Mouse (Mus musculus) embryonic facial prominence, embryonic 15.5 days (tissue): ENCODE results near the gene Serpinb6b. TPM values are rescaled to one million over a fixed set of nuclear protein-coding genes. Genes with fewer than 3 reads are reported as not detected.

Experiments
- ATAC-seq: fragments of 200-750 bp; cut with Nextera tagmentation; 2 replicates; pipeline ENCODE4 v1.8.0; 2017; ENCODE audit warnings: low read depth, moderate TSS enrichment; ENCODE audit not compliant: insufficient number of reproducible peaks, low FRiP score, low TSS enrichment
- H3K27ac ChIP-seq: fragments of 300-500 bp; sonication (generic); replicated peaks from 2 replicates; pipeline ENCODE4 v1.5.1; 2015; ENCODE audit warnings: mild to moderate bottlenecking, inconsistent platforms
- H3K27me3 ChIP-seq: fragments of 300-500 bp; sonication (generic); 2 replicates; pipeline ENCODE4 v1.6.1; 2015; ENCODE audit warnings: inconsistent platforms
- H3K36me3 ChIP-seq: fragments of 300-500 bp; sonication (generic); 2 replicates; pipeline ENCODE4 v1.6.1; 2015; ENCODE audit warnings: mild to moderate bottlenecking, inconsistent platforms
- H3K4me1 ChIP-seq: fragments of 300-500 bp; sonication (generic); 2 replicates; pipeline ENCODE4 v1.6.1; 2015; ENCODE audit warnings: inconsistent platforms
- H3K4me2 ChIP-seq: fragments of 300-500 bp; sonication (generic); replicated peaks from 2 replicates; pipeline ENCODE4 v1.6.1; 2015; ENCODE audit warnings: mild to moderate bottlenecking, inconsistent platforms
- H3K4me3 ChIP-seq: fragments of 300-500 bp; sonication (generic); replicated peaks from 2 replicates; pipeline ENCODE4 v1.5.1; 2015; ENCODE audit warnings: mild to moderate bottlenecking, inconsistent platforms
- H3K9ac ChIP-seq: fragments of 300-500 bp; sonication (generic); 2 replicates; pipeline ENCODE4 v1.6.1; 2015; ENCODE audit warnings: inconsistent platforms
- H3K9me3 ChIP-seq: fragments of 300-500 bp; sonication (generic); replicated peaks from 2 replicates; pipeline ENCODE4 v1.6.1; 2016; ENCODE audit warnings: inconsistent platforms
- WGBS: fragments of 180-500 bp; shearing (Covaris S2); methylation state at CpG from one replicate; pipeline ENCODE4 v1.1.7; 2015; 5-methylcytosine and 5-hydroxymethylcytosine counted together
- polyA plus RNA-seq: library from polyadenylated mRNA; unstranded; fragments of >200 nt; fragmentation: Nextera tagmentation; extraction: Ambion mirVana; gene quantifications from 2 replicates; pipeline ENCODE4 v1.2.1, GENCODE M21; 2015

The Serpinb6b gene
- polyA plus RNA-seq, 1 experiment from 2014 or later, result 2.3 TPM

DNA sequence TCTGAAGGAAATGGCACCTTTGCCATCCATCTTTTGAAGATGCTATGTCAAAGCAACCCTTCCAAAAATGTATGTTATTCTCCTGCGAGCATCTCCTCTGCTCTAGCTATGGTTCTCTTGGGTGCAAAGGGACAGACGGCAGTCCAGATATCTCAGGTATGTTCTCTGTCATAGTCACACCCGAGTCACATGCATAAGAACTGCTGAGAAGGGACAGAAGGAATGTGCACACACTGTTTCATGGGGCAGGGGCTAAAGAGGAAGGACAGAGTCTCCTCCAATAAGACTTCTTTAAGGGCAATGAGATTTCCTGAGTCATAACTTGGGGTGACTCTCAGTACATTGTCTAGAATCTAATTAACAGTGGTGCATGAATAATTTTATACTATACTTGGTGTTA is 41.5 kb downstream of the Serpinb6b start:
- no peak overlapping the region for H3K27ac ChIP-seq
- H3K4me1 ChIP-seq, result peaks cover 4% of the 10 kb centered on the region; the same call in 1 of the 2 replicates
- WGBS, result 82% methylated on average over 3 of the region's 3 CpGs
- H3K9ac ChIP-seq, result no peak overlapping the region
- H3K4me2 ChIP-seq, result no peak overlapping the region
- H3K9me3 ChIP-seq, result no peaks in the 10 kb centered on the region
- no peak for ATAC-seq
- H3K36me3 ChIP-seq, result no peaks in the 10 kb centered on the region
- no peak overlapping the region for H3K4me3 ChIP-seq
- no peaks in the 10 kb centered on the region for H3K27me3 ChIP-seq

DNA sequence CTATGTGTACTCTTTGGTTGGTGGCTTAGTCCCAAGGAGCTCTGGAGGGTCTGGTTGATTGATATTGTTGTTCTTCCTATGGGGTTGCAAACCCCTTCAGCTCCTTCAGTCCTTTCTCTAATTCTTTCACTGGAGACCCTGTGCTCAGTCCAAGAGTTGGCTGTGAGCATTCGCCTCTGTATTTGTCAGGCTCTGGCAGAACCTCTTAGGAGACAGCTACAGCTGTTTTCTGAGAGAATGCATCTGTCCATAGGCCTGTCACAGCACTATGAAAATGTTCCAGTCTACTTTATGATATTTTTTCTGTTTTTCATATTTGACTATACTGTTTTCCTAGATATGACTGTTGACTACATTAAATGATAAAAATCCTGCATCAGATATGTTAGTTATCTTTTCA is 47.4 kb downstream of the Serpinb6b start:
- no peak for ATAC-seq
- H3K36me3 ChIP-seq, result no peaks in the 10 kb centered on the region
- WGBS, result 63% methylated on average over 1 of the region's 1 CpGs
- H3K9ac ChIP-seq, result no peak overlapping the region
- no peaks in the 10 kb centered on the region for H3K27me3 ChIP-seq
- H3K4me1 ChIP-seq, result no peaks in the 10 kb centered on the region
- H3K9me3 ChIP-seq, result no peaks in the 10 kb centered on the region
- no peak overlapping the region for H3K4me3 ChIP-seq
- no peak overlapping the region for H3K27ac ChIP-seq
- H3K4me2 ChIP-seq, result no peak overlapping the region

DNA sequence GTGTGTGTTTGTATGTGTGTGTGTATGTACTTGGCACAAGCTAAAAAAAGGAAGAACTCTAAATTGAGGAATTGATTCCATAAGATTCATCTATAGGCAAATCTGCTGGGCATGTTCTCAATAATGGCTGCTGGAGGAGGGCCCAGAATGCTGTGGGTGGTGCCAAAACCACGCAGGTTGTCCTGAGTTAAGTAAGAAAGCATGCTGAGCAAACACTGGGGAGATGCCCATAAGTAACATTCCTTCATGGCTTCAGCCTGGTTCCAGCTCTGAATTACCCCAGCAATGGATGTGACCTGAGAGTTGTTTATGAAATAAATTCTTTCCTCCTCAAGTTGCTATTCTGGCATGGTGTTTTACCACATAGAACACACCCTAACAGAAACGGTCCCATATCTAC is 48.3 kb downstream of the Serpinb6b start:
- 0 out of 2 replicates have a peak, but pooled peaks have one; percentile 15 for ATAC-seq
- no peak overlapping the region for H3K4me3 ChIP-seq
- no peaks in the 10 kb centered on the region for H3K9me3 ChIP-seq
- H3K9ac ChIP-seq, result no peak overlapping the region
- no peak overlapping the region for H3K4me2 ChIP-seq
- H3K27me3 ChIP-seq, result no peaks in the 10 kb centered on the region
- 44% methylated on average over 2 of the region's 2 CpGs for WGBS
- H3K4me1 ChIP-seq, result no peaks in the 10 kb centered on the region
- H3K36me3 ChIP-seq, result no peaks in the 10 kb centered on the region
- no peak overlapping the region for H3K27ac ChIP-seq

DNA sequence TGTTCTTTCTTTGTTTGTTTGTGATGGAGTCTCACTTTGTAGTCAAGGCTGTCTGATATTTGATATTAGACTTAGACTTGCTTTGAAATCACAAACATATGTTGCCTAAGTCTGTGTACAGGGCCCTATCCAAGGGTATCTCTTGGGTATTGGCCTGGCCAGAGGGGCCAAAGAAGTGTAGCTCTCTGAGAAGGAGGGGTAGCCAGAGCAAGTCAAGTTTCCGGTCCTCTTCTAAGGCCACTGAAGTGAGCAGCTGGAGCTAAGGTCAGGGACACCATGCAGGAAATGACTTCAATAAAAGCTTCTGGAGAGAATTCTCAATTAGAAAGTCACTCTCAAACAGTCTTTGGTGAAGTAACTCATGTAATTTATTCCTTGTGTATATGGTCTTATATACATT is 57.4 kb downstream of the Serpinb6b start:
- Histone ChIP-seq H3K4me2 (no peak overlapping the region), H3K27me3 (no peaks in the 10 kb centered on the region), H3K9me3 (no peaks in the 10 kb centered on the region), H3K9ac (no peak overlapping the region), H3K36me3 (no peaks in the 10 kb centered on the region), H3K4me3 (no peak overlapping the region), H3K27ac (no peak overlapping the region), H3K4me1 (no peaks in the 10 kb centered on the region)
- ATAC-seq, result no peak
- 78% methylated on average over 1 of the region's 1 CpGs for WGBS

DNA sequence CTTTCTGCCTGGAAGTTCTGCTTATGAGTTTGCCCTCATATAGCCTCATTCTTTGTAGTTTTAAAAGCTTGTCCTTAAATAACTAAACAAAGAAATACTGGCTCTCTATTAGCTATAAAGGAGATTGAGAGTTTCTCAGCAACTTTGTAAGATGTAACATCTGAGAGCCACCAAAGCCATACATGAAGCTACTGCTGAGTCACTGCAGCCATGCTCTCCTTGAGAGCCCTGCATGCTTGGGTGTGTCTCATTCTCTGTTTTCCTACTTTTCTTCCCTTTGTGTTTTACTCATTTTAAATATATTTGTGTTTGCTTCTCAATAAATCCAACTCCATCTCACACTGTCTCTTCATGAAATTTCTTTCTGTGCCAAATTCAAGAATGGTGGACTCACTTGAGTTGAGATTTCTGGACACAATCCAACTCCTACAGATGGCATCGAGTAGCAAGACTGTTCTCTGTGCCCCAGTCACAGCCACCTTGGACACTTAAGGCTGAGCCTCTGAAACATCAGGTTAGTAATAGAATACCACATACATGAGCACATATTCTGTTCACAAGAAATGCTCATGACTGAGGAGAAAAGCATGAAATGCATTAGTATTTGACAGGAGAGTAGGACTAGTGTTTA is 61.5 kb downstream of the Serpinb6b start:
- Histone ChIP-seq H3K36me3 (no peaks in the 10 kb centered on the region), H3K27ac (no peak overlapping the region), H3K27me3 (no peaks in the 10 kb centered on the region), H3K9me3 (no peaks in the 10 kb centered on the region), H3K9ac (no peak overlapping the region), H3K4me2 (no peak overlapping the region), H3K4me3 (no peak overlapping the region), H3K4me1 (no peaks in the 10 kb centered on the region)
- WGBS, result 59% methylated on average over 1 of the region's 1 CpGs
- ATAC-seq, result no peak

DNA sequence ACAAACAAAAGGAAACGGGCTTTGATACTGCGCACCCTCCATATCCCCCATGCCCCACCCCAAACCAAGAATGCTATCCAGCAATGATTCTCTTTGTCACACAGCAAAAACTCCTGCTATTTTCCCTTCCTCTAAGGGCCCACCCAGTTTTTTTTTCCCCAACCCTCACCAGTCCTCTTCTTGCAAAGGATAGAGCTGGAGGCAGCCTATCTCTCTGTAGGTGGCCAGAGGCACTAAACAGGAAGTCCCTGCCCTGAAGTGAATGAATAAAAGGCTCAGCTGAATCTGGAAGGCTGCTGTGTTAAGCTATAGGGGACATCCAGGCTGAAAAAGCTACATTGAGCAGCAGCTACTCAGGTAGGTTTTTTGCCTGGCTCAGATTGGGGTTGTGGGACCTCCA is 62.2 kb downstream of the Serpinb6b start, which contains the start of gene Serpinb9b:
Gene Serpinb9b, plus strand, starts transcription at position 173 of the 400 bp plus-strand sequence.
- Histone ChIP-seq H3K4me3 (no peak within 1 kb of the TSS), H3K4me2 (no peak within 1 kb of the TSS), H3K4me1 (no peaks in the 10 kb centered on the region), H3K27me3 (no peaks in the 10 kb centered on the region), H3K36me3 (no peaks in the 10 kb centered on the region), H3K27ac (no peak within 1 kb of the TSS), H3K9ac (no peak within 1 kb of the TSS), H3K9me3 (no peaks in the 10 kb centered on the region)
- 74% methylated on average over 2 of the region's 2 CpGs for WGBS
- no peak for ATAC-seq

DNA sequence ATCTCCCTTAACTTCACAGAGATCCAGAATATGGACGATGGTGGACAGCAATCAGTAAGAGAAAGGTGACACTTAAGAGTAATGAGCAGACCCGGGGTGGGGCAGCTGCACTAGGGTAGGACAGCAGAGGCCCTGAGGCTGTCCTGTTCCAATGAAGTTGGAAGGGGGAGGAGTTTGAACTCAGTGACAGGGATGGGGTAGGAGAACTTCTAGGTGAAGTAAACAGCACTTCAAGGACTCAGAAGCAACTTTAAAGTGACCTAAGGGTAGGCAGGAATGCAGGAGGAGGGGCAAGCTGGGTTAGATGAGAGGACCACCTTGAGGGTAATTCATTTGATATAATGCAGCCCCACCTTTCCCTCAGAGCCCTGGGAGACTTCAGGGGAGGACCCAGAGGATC is 63.1 kb downstream of the Serpinb6b start:
- no peaks in the 10 kb centered on the region for H3K36me3 ChIP-seq
- no peaks in the 10 kb centered on the region for H3K4me1 ChIP-seq
- 40% methylated on average over 2 of the region's 2 CpGs for WGBS
- H3K9me3 ChIP-seq, result no peaks in the 10 kb centered on the region
- H3K4me3 ChIP-seq, result no peak overlapping the region
- H3K9ac ChIP-seq, result no peak overlapping the region
- no peak for ATAC-seq
- no peak overlapping the region for H3K4me2 ChIP-seq
- no peak overlapping the region for H3K27ac ChIP-seq
- H3K27me3 ChIP-seq, result no peaks in the 10 kb centered on the region

DNA sequence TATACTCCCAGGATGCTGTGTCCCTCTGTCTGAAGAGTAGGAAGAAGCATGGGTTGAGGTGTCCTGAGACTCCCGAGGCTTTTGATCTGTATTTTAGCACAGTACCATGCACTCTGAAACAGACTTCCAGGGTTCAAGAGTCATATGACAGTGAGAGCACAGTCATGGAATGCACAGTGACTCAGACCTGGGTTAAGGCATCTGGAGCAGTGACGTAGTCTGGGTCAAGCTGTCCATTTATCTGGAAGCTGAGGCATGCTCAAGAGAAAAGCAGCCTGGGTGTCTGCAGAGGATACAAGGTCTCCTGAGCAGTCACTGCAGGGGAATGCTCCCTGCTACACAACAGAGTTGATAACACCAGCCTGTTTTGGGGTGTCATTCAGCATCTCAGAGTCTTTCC is 63.5 kb downstream of the Serpinb6b start:
- Histone ChIP-seq H3K36me3 (no peaks in the 10 kb centered on the region), H3K9ac (no peak overlapping the region), H3K4me2 (no peak overlapping the region), H3K4me1 (no peaks in the 10 kb centered on the region), H3K27me3 (no peaks in the 10 kb centered on the region), H3K4me3 (no peak overlapping the region), H3K27ac (no peak overlapping the region), H3K9me3 (no peaks in the 10 kb centered on the region)
- 71% methylated on average over 2 of the region's 2 CpGs for WGBS
- no peak; the same call in 1 of the 2 replicates for ATAC-seq

Other genes with a start within 250 kb of the Serpinb6b start
- 7.6 and 10.9 TPM in 2 replicates for gene Mylk4, start 181.3 kb upstream of the Serpinb6b start, polyA plus RNA-seq
- gene Wrnip1, start 163.2 kb upstream of the Serpinb6b start, polyA plus RNA-seq, result 31.6 and 39.4 TPM in 2 replicates
- not detected in 2 replicates for gene D930007J09Rik, start 162.4 kb upstream of the Serpinb6b start, polyA plus RNA-seq
- 31.7 and 35.8 TPM in 2 replicates for gene Serpinb1a, start 114.0 kb upstream of the Serpinb6b start, polyA plus RNA-seq
- gene Serpinb1c, start 67.0 kb upstream of the Serpinb6b start, polyA plus RNA-seq, result not detected in 2 replicates
- 4.0 and 4.6 TPM in 2 replicates for gene Serpinb9, start 38.0 kb downstream of the Serpinb6b start, polyA plus RNA-seq
- 0.34 and 0.45 TPM in 2 replicates for gene Serpinb9b, start 62.2 kb downstream of the Serpinb6b start, polyA plus RNA-seq
- gene Serpinb1b, start 113.4 kb downstream of the Serpinb6b start, polyA plus RNA-seq, result 2.2 and 3.2 TPM in 2 replicates
- gene Serpinb9c, start 194.5 kb downstream of the Serpinb6b start, polyA plus RNA-seq, result not detected in 2 replicates
- gene Serpinb9d, start 227.8 kb downstream of the Serpinb6b start, polyA plus RNA-seq, result not detected in 2 replicates